Mouse (Mus musculus): ENCODE results near the gene Btbd9. TPM values are rescaled to one million over a fixed set of nuclear protein-coding genes. Genes with fewer than 3 reads are reported as not detected.

The Btbd9 gene
- polyA plus RNA-seq, 1 experiment = 27.2 TPM

- no peak for DNase-seq (ENCODE audit: low read depth)
Observed at GRCm38 (mm10) chr17:30602175-30602574, 25.9 kb upstream of the Btbd9 start.

DNA sequence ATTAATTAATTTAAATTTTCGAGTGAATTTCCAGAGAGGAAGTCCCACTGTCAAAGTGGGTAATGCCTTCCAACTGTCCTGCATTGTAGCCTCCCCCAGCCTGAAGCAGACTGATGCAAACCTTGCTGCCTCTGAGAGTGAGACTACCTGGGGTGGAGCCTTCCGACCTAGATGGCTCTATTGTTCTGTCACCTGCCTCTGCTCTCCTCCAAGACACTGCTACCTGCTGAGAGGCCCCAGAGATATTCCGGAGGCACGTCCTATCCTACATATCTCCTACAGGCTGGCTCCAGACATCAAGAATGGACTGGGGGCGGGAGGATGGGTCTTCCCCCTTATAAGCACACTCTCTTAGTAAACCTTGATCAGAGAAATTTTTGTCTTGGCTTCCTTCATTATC lies 22.0 kb upstream of the Btbd9 start:
- DNase-seq (ENCODE audit: low read depth) = no peak

DNA sequence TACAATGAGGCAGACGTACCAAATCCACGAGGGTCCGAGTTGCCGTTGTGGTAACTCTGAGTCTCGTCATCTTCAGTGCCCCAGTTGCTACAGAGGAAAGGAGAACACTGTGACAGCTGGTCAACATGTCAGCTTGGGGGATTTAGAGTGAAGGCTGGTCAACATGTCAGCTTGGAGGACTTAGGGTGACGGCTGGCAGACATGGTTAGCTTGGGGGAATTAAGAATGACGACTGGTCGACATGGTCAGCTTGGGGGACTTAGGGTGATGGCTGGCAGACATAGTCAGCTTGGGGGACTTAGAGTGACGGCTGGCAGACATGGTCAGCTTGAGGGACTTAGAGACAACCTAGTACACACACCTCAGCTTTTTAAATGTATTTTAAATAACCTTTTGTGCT lies 21.5 kb upstream of the Btbd9 start:
- no peak for DNase-seq (ENCODE audit: low read depth)

DNA sequence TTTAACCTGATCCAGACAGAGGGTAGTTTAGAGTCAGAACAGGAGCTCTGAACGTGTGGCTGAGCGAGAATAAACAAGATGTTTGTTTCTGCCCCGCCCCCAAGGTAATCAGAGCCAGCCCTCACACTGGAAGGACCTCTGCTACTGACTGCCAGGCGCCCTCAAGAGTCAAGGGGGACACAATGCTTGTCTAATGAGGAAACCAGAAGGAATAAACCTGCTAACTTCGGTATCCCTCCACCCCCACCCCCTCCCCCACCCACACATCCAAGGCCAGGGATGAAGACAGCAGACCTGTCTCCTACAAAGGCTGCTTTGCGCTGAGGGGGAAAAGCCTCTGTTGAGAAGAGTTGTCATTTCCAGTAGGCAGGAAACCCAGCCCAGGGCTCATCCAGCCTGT lies 18.6 kb upstream of the Btbd9 start:
- DNase-seq (ENCODE audit: low read depth) = no peak

DNA sequence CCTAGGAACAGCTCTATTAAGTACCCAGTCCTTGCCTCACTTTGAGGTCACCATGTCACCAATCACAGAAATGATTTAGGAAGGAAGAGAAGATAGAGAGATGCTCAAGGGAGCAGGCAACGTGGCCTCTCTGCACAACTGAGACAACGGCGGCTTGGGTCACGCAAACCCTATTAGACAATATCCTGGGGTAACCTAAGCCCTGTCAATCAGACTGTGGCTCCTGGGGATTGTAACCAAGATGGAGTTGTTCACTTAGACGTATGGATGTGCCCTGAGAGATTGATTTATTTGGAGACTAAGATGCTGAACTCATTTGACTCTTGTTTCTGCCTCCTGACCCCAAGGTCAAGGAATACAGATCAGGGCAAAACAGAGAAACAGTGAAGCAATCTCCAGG lies 18.1 kb upstream of the Btbd9 start:
- no peak for DNase-seq (ENCODE audit: low read depth)

DNA sequence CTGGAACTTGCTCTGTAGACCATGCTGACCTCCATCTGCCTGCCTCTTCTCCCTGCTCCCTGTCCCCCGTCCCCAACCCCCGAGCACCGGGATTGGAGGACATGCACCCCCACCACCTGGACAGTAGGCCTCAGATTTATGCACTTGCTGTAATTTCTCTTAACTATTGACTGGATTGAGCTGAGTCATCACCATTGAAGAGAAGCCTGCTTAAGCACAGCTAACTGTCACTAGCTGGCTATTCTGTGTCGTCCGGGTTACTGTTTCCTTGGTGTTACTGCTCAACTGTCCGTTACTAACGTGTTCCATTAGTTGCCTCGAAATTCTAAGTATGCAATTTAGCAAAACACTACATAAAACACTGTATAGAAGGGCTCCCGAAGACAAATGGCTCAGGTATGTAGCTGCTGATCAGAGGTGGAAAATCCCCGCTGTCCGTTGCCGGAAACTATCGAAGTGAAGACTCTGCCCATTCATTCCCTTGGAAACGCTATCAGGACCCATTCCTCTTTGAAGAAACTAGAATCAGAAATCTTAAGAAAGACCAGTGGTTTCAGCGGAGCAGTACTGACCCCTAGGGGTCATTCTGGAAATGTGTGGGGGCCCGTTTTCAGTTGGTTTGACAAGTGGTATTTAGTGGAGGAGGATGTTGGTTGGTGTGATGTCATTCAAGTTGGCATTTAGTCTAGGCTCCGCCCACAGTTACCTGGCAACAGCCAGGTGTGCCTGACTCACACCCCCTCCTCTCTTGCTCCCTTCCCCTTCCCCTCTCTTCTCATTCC lies 14.3 kb upstream of the Btbd9 start:
- no peak for DNase-seq (ENCODE audit: low read depth)

GRCm38 (mm10) chr17:30583258-30584001 lies 7.1 kb upstream of the Btbd9 start:
- DNase-seq (ENCODE audit: low read depth) = no peak

- DNase-seq (ENCODE audit: low read depth) = no peak
Observed at GRCm38 (mm10) chr17:30582313-30582712, 6.0 kb upstream of the Btbd9 start.

- no peak for DNase-seq (ENCODE audit: low read depth)
Observed at GRCm38 (mm10) chr17:30581201-30581600, 4.9 kb upstream of the Btbd9 start.

DNA sequence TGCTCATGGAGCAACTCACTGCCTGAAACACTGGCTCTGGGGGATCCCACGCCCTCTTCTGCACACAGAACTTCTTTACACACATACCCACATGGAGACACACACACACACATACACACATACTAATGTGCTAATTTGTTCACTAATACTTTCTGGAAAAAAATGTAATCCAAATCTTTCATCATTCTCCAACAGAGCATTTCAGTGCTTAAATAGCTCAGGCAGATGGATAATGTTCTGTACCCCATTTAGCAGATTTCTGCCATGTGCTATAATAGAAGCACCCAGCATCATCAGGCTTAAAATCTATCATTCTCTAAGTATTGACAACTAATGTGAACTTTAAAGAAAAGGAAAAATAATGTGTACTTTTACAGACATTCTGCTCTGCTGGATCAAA lies 4.5 kb upstream of the Btbd9 start:
- DNase-seq (ENCODE audit: low read depth) = no peak

DNA sequence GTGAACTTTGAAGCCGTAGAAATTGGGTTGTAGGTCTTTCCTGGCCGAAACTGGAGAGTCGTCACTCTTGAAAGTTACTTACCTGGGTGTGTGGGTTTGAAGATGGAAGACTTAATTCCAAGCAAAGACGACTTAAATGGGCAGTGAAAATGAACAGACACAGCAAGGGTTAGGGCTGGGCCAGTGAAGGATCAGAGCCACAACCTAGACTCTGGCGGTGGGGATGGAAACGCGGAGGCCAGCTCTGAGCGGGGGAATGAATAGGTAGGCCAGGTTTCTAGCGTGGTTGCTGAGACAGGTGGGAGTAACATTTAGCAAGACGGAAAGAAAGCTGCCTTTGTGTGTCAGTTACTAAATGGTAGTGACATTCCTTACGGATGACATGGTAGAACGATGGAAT lies 658 bp upstream of the Btbd9 start:
- no peak for DNase-seq (ENCODE audit: low read depth)

GRCm38 (mm10) chr17:30575121-30575904 lies 975 bp downstream of the Btbd9 start:
- no peak for DNase-seq (ENCODE audit: low read depth)

DNA sequence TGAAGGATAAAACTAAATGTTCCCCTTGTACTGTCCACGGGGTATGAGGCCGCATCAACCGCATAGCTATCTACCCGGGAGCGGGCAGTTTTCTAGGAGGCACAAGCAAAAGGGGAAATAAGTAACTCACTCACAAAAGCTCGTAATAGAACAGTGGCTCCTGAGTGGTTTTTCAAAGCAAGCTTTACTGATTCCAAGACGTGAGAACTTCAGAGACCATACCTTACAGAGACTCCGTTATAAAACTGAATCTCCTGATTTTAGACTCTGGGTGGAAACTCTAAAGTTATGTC lies 1.6 kb downstream of the Btbd9 start:
- DNase-seq (ENCODE audit: low read depth) = no peak

- no peak for DNase-seq (ENCODE audit: low read depth)
Observed at GRCm38 (mm10) chr17:30573990-30574782, 2.1 kb downstream of the Btbd9 start.

DNA sequence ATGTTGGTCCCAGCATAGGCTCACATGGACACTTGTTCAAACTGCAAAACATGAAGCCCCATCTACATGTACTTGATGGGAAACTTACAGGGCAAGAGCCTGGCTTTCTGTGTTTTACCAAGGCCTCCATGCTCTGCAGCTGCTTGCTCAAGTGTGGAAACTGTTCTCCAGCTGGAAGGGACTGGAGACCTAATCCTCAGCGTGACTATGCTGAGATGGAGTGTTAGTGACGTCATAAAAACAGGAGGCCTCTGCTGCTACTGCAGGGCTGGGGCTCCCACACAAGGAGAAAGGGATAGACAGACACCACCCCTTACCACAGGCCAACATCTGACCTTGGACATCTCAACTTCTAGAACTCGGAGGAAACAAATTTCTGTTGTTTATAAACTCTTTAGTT lies 5.3 kb downstream of the Btbd9 start:
- DNase-seq (ENCODE audit: low read depth) = no peak

DNA sequence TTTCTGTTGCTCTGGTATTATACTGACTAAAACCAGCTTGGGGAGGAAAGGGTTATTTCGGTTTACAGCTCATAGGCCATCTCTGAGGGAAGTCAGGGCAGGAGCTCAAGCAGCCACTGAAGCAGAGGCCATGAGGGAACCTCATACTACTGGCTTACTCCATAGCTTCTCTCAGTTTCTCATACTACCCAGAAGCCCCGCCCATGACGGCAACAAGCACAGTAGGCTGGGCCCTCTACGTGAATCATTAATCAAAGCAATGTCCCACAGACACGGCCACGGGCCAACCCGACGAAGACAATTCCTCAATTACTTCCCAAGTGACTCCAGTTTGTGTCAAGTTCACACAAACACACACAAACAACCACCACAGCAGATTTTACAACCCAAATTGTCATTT lies 6.1 kb downstream of the Btbd9 start:
- DNase-seq (ENCODE audit: low read depth) = no peak

GRCm38 (mm10) chr17:30568473-30568872 lies 7.8 kb downstream of the Btbd9 start:
- DNase-seq (ENCODE audit: low read depth) = no peak

GRCm38 (mm10) chr17:30564971-30565370 lies 11.3 kb downstream of the Btbd9 start:
- no peak for DNase-seq (ENCODE audit: low read depth)

- DNase-seq (ENCODE audit: low read depth) = no peak
Observed at GRCm38 (mm10) chr17:30564407-30564806, 11.9 kb downstream of the Btbd9 start.

- DNase-seq (ENCODE audit: low read depth) = no peak
Observed at GRCm38 (mm10) chr17:30563484-30564075, 12.7 kb downstream of the Btbd9 start.

GRCm38 (mm10) chr17:30562770-30563169 lies 13.5 kb downstream of the Btbd9 start:
- no peak for DNase-seq (ENCODE audit: low read depth)

DNA sequence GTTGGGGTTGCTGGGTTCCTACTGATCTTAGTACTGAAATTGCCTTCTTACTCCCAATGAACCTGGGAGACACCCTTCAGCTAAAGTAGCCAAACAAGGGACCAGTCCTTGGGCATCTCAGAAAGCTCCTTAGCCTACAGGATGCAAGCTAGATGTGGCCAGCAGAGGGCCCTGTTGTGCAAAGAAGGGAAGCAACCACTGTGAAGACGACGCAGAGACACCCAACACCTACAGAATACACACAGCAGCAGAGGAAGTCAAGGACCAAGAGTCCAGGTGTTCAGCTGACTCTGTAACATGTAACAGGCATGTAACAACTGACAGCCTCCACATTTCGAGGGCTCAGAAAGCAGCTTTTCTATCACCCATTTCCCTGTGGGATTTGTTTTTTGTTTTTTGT lies 16.8 kb downstream of the Btbd9 start:
- DNase-seq (ENCODE audit: low read depth) = no peak

All from gonadal fat pad, adult 2 months (tissue).